Mouse (Mus musculus): ENCODE data around the gene Ppie. TPM values are rescaled to one million over a fixed set of nuclear protein-coding genes. Genes with fewer than 3 reads are reported as not detected.
"Not testable (repeated sequence)": the region's sequence is repeated elsewhere in the genome, so short reads cannot be mapped to it uniquely, and the experiment has no call there.

Ppie gene
- total and polyA plus RNA-seq, 3 experiments, result 17.3 to 70.7 (median 39.3) TPM

- Histone ChIP-seq H3K4me1 (ENCODE audit: insufficient read depth, low read depth, low read length) (0 out of 2 replicates have a peak, but pooled peaks cover 2% of the 10 kb centered on the region), H3K9me3 (replicated peaks) (peaks cover 4% of the 10 kb centered on the region), H3K27me3 (ENCODE audit: insufficient read depth, low read length) (no peaks in the 10 kb centered on the region; the same call in 1 of the 2 replicates), H3K36me3 (replicated peaks) (peaks cover 45% of the 10 kb centered on the region), H3K4me3 (ENCODE audit: low read depth, low read length) (no peak overlapping the region)
- no peak for TF ChIP-seq GATA1 (IDR thresholded peaks at IDR 0.05; ENCODE audit: borderline replicate concordance, low read length)
- no peak for TF ChIP-seq POLR2AphosphoS5 (IDR thresholded peaks at IDR 0.05; ENCODE audit: insufficient replicate concordance, low read depth, low read length)
- TF ChIP-seq TAL1 (conservative IDR thresholded peaks at IDR 0.05; ENCODE audit: low read depth, low read length), result no peak
- TF ChIP-seq GATA2 (IDR thresholded peaks at IDR 0.05; ENCODE audit: borderline replicate concordance, low read depth, low read length), result no peak
- no peak for TF ChIP-seq CTCF (IDR thresholded peaks at IDR 0.05; ENCODE audit: low read depth, low read length)
- ATAC-seq (ENCODE audit: extremely low read depth, insufficient number of reproducible peaks, low FRiP score, poor library complexity, severe bottlenecking) (no peak), DNase-seq (ENCODE audit: low spot score) (no peak)
These were observed 18.5 kb downstream of the Ppie start for GRCm38 (mm10) chr4:123121286-123121685.

- H3K36me3 ChIP-seq (replicated peaks); ATAC-seq (ENCODE audit: extremely low read depth, insufficient number of reproducible peaks, low FRiP score, poor library complexity, severe bottlenecking); H3K9me3 ChIP-seq (replicated peaks); H3K4me3 ChIP-seq (ENCODE audit: low read depth, low read length); H3K27me3 ChIP-seq (ENCODE audit: insufficient read depth, low read length); H3K4me1 ChIP-seq (ENCODE audit: insufficient read depth, low read depth, low read length); DNase-seq (ENCODE audit: low spot score): not testable (repeated sequence)
These were observed 23.1 kb downstream of the Ppie start for GRCm38 (mm10) chr4:123116640-123117039.

- TF ChIP-seq POLR2AphosphoS5 (IDR thresholded peaks at IDR 0.05; ENCODE audit: insufficient replicate concordance, low read depth, low read length), result no peak
- no peak for TF ChIP-seq CTCF (IDR thresholded peaks at IDR 0.05; ENCODE audit: low read depth, low read length)
- TF ChIP-seq GATA1 (IDR thresholded peaks at IDR 0.05; ENCODE audit: borderline replicate concordance, low read length), result no peak
- no peak for TF ChIP-seq TAL1 (conservative IDR thresholded peaks at IDR 0.05; ENCODE audit: low read depth, low read length)
- TF ChIP-seq GATA2 (IDR thresholded peaks at IDR 0.05; ENCODE audit: borderline replicate concordance, low read depth, low read length), result no peak
- Histone ChIP-seq H3K9me3 (replicated peaks) (peaks cover 8% of the 10 kb centered on the region), H3K4me3 (ENCODE audit: low read depth, low read length) (no peak within 1 kb of the TSS), H3K4me1 (ENCODE audit: insufficient read depth, low read depth, low read length) (no peaks in the 10 kb centered on the region; the same call in 1 of the 2 replicates), H3K27me3 (ENCODE audit: insufficient read depth, low read length) (peaks cover 9% of the 10 kb centered on the region; the same call in 1 of the 2 replicates), H3K36me3 (replicated peaks) (no peaks in the 10 kb centered on the region)
- DNase-seq (ENCODE audit: low spot score), result no peak
- no peak for ATAC-seq (ENCODE audit: extremely low read depth, insufficient number of reproducible peaks, low FRiP score, poor library complexity, severe bottlenecking)
These were observed 23.7 kb downstream of the Ppie start, which contains the start of gene Oxct2b for GRCm38 (mm10) chr4:123116011-123116410. TSS of gene Oxct2b (plus strand) at chr4:123116266.

GRCm38 (mm10) chr4:123114651-123115050 lies 25.1 kb downstream of the Ppie start:
- peaks cover 11% of the 10 kb centered on the region; the same call in 1 of the 2 replicates for H3K27me3 ChIP-seq (ENCODE audit: insufficient read depth, low read length)
- not testable (repeated sequence) for DNase-seq (ENCODE audit: low spot score); H3K36me3 ChIP-seq (replicated peaks); H3K4me3 ChIP-seq (ENCODE audit: low read depth, low read length); H3K9me3 ChIP-seq (replicated peaks); ATAC-seq (ENCODE audit: extremely low read depth, insufficient number of reproducible peaks, low FRiP score, poor library complexity, severe bottlenecking); H3K4me1 ChIP-seq (ENCODE audit: insufficient read depth, low read depth, low read length)

- TF ChIP-seq POLR2AphosphoS5 (IDR thresholded peaks at IDR 0.05; ENCODE audit: insufficient replicate concordance, low read depth, low read length) (no peak), GATA2 (IDR thresholded peaks at IDR 0.05; ENCODE audit: borderline replicate concordance, low read depth, low read length) (no peak), GATA1 (IDR thresholded peaks at IDR 0.05; ENCODE audit: borderline replicate concordance, low read length) (no peak), CTCF (IDR thresholded peaks at IDR 0.05; ENCODE audit: low read depth, low read length) (no peak), TAL1 (conservative IDR thresholded peaks at IDR 0.05; ENCODE audit: low read depth, low read length) (no peak)
- ATAC-seq (ENCODE audit: extremely low read depth, insufficient number of reproducible peaks, low FRiP score, poor library complexity, severe bottlenecking), result no peak
These were observed 27.5 kb downstream of the Ppie start for GRCm38 (mm10) chr4:123112216-123112764.

GRCm38 (mm10) chr4:123111275-123111983 lies 28.3 kb downstream of the Ppie start:
- H3K36me3 ChIP-seq (replicated peaks); H3K9me3 ChIP-seq (replicated peaks); H3K4me3 ChIP-seq (ENCODE audit: low read depth, low read length); DNase-seq (ENCODE audit: low spot score); H3K4me1 ChIP-seq (ENCODE audit: insufficient read depth, low read depth, low read length); ATAC-seq (ENCODE audit: extremely low read depth, insufficient number of reproducible peaks, low FRiP score, poor library complexity, severe bottlenecking): not testable (repeated sequence)
- peaks cover 14% of the 10 kb centered on the region; the same call in 1 of the 2 replicates for H3K27me3 ChIP-seq (ENCODE audit: insufficient read depth, low read length)

More at GRCm38 (mm10) chr4:123112216-123112764, 27.5 kb downstream of the Ppie start:
- no peak for DNase-seq (ENCODE audit: low spot score)
- Histone ChIP-seq H3K36me3 (replicated peaks) (no peaks in the 10 kb centered on the region), H3K27me3 (ENCODE audit: insufficient read depth, low read length) (peaks cover 14% of the 10 kb centered on the region; the same call in 1 of the 2 replicates), H3K9me3 (replicated peaks) (peaks cover 8% of the 10 kb centered on the region), H3K4me1 (ENCODE audit: insufficient read depth, low read depth, low read length) (no peaks in the 10 kb centered on the region; the same call in 1 of the 2 replicates), H3K4me3 (ENCODE audit: low read depth, low read length) (no peak overlapping the region)

GRCm38 (mm10) chr4:123110751-123111150 lies 29.0 kb downstream of the Ppie start:
- Histone ChIP-seq H3K27me3 (ENCODE audit: insufficient read depth, low read length) (peaks cover 14% of the 10 kb centered on the region; the same call in 1 of the 2 replicates), H3K4me1 (ENCODE audit: insufficient read depth, low read depth, low read length) (no peaks in the 10 kb centered on the region; the same call in 1 of the 2 replicates), H3K4me3 (ENCODE audit: low read depth, low read length) (no peak overlapping the region), H3K36me3 (replicated peaks) (no peaks in the 10 kb centered on the region), H3K9me3 (replicated peaks) (no peaks in the 10 kb centered on the region)
- DNase-seq (ENCODE audit: low spot score), result no peak
- TF ChIP-seq GATA1 (IDR thresholded peaks at IDR 0.05; ENCODE audit: borderline replicate concordance, low read length), result no peak
- no peak for ATAC-seq (ENCODE audit: extremely low read depth, insufficient number of reproducible peaks, low FRiP score, poor library complexity, severe bottlenecking)
